Mouse (Mus musculus) lung, adult 2 months (tissue): ENCODE measurements around the gene Dtd1.

Experiments
- CTCF ChIP-seq: fragments of 200-500 bp; IDR thresholded peaks from 2 replicates; pipeline ENCODE4 v1.5.1; 2011; ENCODE audit warnings: mild to moderate bottlenecking, low read length, control low read depth; ENCODE audit not compliant: insufficient read depth
- POLR2A ChIP-seq: fragments of 200-500 bp; IDR thresholded peaks from 2 replicates; pipeline ENCODE4 v1.6.1; 2011; ENCODE audit warnings: low read depth, mild to moderate bottlenecking, control low read depth, low read length, borderline replicate concordance; ENCODE audit errors: extremely low read depth

GRCm38 (mm10) chr2:144716248-144716647 is 116.6 kb downstream of the Dtd1 start:
- TF ChIP-seq CTCF (no peak), POLR2A (no peak)
